Mouse (Mus musculus) ovary, postnatal 14 days (tissue): ENCODE data around the gene Wdr75.

Experiments
- DNase-seq: peaks from one replicate; pipeline ENCODE4 v3.0.0; 2022; ENCODE audit warnings: low spot score

The Wdr75 gene

DNA sequence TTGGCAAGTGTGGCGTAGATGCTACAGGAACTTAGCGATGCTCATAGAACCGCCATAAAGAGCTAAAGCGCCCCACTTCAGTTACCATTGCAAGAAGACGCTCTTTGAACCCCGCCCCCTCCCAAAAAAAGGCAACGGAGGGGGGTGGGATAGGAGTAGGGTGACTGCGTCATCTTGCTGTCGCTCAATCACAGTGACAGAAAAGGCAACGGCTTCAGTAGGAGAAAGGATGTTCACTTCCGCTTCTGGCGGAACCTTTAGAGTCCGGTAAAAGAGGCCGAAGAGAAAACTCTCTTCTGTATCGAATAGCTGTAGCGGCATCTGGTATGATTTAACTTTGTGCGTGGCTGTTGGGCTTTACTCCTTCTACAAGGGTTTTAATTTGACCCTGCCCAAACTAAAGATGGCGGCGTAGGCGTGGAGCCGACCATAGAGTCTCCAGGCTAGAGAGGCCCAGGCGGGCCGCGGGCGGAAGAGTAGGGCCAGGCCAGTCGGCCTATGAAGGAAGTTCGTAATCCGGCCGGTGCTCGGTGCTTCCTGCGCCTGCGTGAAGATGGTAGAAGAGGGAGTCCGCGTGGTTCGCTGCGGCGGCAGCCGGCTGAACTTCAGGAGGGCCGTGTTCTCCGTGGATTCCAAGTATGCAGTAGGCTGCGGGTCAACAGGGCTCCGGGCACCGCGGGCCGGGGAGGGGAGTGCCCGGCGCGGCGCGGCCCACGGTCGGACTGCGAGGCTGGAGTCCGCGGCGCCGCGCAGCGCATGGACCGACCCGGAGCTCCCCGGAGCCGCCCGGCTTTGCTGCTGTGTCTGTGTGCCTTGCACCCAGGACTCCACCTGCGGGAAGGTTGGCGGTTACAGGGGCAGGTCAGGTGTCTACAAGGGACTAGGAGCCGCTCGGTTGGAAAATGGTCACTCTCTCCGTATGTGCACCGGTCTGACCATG is at the start of gene Wdr75:
Gene Wdr75, plus strand, starts transcription at position 198 of the 940 bp plus-strand sequence.
- DNase-seq = peak; percentile 97

DNA sequence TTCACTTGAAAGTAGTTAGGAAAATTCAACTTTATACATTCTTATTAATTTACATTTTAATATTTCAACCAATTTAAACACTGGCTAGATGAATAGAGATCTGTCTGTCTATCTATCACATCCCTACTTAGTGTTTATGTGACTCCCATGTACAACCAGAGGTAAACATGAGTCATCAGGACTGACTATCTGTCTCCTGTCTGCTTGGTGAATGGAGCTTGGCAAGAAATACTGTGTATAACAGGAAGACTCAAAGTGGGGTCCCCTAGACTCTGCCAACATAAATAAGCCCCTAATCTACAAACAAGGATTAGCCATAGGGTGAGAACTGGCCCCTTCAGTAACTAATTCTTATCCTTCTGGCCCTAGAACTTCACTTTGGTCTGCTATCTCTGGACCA is 39.1 kb upstream of the Wdr75 start:
- no peak for DNase-seq

DNA sequence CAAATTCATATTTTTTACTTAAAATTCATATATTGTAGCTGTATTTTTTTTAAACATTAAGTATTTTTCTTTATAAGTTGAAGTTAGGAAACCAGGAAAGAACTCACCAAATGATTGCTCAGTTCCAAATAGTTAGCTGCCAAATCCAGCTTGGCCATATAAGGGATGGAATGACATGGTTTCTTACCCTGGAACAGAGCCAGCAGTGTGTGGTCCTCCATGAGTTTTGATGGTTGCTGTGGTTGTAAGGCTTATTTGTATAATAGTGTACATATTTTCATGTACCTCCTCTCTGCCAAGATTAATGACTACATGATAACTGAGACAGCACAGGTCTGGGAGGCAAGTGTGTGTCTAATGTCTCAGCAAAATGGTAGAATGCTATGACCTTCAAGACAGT is 38.3 kb upstream of the Wdr75 start:
- DNase-seq = no peak

DNA sequence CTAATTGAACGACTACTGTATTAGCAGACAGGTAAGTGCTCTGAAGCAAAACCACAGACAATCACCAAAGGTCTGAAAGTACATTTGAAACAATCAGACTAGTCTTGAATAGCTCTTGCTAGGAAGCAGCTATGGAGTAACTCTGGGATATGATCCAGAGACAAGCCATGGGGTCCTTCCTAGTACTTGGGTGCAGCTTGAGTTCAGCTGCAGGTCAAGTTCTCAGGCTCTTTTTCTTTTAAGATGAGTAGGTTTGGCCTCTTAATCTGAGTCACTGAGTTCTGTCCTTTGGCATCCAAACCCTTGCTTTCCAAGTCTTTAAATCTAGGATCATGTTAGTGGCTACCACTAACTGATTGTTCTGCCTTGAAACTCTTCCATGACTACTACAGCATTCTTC is 37.0 kb upstream of the Wdr75 start:
- DNase-seq = no peak

DNA sequence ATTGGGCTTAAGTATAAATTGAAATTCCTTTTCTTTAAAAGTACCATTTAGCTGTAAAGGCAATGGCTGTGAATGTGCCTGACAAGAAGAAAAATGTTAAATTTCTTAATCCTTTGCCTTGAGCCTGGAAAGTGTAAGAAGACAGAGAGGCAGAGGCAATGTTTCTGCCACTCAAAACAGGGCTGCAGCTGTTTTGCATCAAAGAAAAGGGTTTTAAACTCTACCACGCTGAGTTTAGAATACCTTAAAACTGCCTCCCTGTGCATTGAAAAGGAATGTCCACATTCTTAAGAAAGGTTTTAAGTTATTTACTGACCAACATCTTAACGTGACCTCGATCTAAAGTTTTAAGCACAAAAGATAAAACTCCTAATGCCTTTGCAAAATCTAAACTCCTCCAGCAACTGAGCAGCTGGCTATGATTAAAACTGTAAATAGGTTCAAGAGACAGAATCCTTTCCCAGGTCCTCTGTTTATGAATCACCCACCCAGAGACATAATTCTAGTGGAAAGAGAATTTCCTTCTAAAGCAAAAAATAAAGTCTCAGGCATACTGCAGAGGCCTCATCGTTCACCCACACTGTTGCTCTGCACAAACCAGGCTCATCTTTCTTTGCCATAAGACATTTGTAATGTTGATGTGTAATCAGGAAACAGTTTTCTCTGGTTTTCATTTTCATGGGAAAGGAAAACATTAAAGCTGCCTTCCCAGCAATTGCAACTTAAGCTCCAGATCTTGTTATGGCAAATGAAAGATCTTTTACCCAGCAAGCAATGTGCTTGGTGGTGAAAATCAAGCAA is 34.1 kb upstream of the Wdr75 start:
- no peak for DNase-seq

DNA sequence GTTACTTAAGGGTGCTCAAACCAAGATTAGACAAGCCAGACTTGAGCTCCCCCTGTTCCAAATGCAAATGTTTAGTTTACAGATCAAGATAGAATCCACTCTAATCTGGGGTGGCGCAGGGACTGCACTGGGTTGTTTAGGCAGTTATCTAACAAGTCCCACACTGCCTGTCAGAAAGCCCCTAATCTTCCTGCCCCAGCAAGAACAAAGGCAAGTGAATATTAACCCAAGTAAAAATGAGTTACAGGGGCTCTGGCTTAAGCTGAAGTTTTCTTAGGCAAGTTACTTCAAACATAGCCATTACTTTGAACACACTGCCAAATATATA is 33.5 kb upstream of the Wdr75 start:
- DNase-seq = no peak

DNA sequence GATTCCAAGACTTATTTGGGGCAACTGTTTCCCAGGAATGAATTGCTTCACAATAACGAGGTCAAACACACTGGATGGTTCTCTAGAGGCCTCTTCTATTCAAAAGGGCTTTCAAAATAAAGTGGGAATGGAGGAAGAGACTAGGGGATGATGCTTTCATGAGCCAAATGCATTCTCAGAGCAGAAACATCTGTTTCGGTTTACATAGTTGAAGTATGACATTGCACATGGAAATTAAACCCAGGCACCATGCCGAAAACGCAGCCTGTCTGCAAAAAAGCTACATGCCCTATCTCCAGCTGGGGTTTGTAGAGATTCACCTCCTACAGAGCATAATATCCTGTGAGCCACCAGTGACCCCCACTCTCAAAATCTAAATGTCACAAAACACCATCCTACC is 29.3 kb upstream of the Wdr75 start:
- peak; percentile 39 for DNase-seq

DNA sequence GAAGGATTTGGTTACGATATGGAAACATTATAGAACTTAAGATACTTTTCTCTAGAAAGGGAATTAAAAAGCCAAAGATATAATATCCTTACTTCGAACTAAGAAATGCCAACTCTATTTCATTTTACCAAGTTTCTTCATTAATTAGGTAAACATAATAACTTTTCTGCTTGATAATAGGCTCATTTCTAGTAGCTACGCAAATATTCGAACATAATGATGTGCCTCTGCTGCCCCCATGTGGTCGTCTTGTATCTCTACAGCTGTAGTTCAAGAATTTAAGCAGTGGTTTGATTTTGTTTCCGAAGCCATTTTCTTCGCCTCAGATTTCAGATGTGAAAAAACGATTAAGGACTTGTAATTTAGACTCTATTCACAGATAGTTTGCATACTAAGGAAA is 28.8 kb upstream of the Wdr75 start:
- peak; percentile 66 for DNase-seq

DNA sequence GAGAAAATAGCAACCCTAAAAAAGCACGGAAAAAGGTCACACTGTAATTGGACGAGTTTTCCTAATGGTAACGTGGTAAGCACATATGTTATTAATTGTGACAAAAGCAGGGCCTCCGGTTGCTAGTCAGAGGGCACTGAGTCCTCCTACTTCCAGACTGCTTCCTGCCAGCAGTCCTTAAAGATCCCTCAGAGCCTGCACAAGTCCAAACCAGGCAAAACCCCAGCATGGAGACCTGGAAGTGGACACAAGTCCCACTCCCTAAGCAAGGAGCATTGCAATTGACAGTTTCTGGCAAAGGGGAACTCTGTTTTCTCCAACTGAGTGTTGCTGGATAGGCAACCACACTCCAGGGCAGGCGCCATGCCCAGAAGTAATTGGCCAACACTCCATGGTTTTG is 27.4 kb upstream of the Wdr75 start:
- DNase-seq = no peak

DNA sequence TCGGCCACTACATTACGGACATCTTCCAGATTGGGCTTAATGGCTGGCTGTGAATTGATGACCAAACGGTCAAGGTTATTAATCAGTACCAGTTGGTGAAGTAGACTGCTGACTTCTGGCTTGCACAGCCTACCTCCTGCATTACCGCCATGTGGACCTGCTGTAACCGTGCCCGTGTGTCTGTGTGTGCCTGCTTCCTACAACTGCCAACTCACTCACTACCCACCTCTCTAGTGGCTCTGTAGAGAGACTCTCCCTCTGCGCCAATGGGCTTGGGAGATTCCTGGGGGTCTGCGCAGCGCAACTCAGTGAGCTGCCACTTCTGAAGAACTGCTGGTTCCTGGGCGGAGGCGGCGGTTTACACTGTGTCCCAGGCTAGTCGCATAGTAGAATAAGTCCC is 25.6 kb upstream of the Wdr75 start:
- DNase-seq = no peak

DNA sequence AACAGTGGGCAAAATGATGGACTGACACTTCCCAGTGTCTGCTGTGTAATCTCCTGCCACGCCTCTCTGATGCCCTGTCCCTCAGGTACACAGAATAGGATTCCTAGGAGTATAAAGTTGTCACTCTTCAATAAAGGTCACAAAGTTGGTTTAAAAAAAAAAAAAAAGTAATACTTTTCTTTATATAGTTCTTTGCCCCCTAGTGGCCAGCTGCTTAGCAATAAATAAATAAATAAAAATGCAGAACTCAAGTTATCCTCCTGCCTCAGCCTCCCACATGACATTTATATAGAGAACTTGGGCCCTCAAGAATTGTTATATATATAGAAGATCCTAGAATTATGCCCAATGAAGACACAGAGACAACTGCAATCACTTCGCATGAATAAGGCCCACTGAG is 24.9 kb upstream of the Wdr75 start:
- no peak for DNase-seq

DNA sequence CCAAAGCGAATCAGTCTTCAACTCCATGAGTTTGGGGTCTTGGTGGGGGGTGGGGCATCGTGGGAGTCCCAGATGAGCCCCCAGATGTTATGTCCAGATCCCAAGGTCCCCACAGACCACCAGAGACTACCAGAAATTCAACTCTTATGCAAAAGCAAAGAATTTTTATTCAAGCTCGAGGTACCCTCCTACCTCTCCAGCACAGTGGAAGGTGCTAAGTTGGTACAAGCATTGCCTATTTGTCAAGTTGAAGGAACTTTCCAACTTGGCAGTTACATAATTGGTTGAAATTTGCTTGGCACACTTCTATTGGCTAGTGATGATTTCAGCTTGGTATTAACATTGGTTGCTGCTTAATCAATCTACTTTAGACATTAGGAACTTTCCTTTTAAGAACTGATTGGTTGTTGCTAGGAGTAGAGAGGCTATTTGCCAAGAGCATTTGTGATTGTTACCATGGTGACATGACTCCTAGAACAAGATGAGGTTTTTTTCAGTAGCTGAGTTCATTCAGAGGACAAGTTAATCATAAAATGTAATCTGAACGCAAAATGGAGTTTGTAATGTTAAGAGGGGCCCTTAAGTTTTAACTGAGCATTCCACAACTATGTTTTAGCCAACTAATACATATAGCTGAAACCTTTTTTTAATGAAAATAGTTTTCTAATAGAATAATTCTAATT is 14.2 kb upstream of the Wdr75 start:
- no peak for DNase-seq

DNA sequence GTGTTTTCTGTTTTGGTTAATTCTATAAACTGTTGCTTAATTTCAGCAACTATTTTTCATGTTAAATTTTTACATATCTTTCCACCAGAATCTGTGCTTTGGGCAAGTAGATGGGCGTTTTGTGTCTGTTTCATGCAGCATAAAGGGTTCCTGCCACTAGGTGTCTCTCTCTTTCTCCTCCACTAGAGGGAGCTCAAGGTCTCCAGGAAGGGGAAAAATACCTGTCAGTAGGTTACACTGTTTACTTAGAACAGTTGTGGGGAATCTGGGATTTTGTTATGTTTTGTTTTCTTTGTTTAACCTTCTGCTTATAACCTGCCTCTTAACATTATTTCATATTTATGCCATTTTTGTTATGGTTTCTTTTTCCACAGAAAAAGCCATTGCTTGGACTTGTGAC is 21.9 kb downstream of the Wdr75 start:
- peak; percentile 18 for DNase-seq

DNA sequence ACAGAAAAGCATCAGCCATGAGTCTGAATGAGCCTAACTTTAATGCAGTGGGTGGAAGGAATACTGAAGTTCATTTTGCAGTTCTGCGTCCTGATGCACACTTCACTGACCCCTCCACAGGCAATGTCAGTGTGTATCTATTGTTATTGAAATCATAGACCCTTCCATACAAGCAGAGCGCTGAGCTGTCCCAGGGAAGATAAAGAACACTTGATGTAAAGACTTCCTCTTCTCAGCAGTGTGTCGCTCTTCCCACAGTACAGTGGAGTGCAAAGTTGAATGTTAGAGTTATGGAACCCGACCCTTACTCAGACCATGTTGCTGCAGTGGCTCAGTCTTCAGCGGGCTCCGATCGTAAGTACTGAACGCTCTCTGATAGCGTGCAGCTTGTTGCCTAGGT is 23.6 kb downstream of the Wdr75 start:
- DNase-seq = no peak

DNA sequence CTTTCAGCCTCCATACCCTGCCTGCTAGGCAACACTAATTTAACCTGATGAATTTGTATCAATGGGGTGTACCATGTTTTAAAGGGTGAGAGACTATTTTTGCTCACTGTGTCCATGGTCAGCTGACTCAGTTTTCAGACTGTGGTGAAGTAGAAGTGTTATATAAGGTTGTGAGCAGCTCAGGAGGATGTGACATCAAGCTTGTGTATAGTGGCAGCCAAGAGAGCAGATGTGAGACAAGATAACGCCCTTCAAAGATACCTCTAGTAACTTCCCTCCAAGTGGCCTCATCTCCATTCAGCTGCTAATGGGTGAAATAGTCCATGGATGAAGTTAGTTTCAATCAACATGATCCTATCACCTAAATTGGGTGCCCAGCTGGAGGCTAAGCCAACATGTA is 29.5 kb downstream of the Wdr75 start:
- no peak for DNase-seq

DNA sequence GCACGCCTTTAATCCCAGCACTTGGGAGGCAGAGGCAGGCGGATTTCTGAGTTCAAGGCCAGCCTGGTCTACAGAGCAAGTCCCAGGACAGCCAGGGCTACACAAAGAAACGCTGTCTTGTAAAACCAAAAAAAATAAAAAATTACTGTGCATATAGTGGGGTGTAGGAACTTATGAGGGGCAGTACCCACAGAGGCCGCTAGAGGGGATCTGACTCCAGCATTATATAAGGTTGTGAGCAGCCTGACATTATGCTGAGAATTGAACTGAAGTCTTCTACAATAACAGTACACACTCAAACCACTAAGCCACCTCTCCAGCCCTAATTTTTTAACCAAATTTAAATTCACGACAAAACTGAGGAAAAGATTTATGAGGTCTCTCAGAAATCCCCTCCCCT is 30.2 kb downstream of the Wdr75 start:
- DNase-seq = peak; percentile 49

DNA sequence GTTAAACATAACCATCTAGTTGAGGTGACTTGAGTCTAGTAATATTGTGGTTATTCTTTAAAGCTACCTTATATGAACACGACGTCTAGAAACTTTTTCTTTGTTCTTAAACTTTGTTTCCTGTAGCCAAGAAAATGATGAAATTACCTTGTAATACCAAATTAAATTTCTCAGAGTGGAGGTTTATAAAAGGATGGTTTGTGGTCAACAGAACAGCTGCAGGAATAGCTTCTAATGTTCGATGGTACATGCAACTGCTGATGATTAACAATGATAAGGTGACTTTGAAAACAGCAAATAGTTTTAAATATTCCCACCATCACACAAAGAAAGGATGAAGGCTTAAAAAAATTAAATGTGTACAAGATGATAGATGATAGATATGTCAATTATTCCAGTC is 30.7 kb downstream of the Wdr75 start:
- DNase-seq = no peak

DNA sequence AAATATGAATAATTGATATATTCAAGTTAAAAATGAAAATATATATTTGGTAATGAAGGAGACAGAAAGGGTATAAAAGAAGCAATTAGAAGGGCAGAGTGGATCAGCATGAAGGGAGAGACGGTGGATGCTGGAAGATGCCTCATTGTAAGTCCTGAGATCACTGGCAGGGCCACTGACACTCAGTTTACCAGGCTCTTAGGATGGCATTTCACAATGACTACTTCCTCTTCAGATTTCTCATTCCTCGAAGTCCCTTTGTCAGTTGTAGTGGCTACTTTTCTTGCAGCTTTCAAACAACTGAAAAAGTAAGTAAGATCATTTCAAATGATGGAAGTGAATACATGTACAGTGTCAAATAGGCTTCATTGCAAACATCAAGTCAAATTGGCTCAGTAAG is 31.2 kb downstream of the Wdr75 start:
- no peak for DNase-seq

DNA sequence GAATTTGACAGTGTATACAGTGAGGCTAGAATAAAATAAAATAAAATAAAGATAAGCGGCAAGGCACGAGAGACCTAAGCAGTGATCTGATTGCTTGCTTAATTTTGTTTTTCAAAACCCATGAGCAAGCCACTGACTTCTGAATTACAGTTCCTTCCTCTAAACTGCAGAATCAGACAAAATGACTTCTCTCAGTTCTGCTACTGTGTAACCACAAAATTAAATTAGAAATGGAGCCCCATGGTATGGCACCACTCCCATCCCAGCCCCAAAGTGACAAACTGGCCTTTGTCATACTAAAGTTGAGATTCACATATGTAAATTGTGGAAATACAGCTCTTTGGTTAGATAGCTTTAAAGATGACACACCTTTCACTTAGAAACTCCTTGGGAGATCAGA is 31.8 kb downstream of the Wdr75 start:
- DNase-seq = no peak

DNA sequence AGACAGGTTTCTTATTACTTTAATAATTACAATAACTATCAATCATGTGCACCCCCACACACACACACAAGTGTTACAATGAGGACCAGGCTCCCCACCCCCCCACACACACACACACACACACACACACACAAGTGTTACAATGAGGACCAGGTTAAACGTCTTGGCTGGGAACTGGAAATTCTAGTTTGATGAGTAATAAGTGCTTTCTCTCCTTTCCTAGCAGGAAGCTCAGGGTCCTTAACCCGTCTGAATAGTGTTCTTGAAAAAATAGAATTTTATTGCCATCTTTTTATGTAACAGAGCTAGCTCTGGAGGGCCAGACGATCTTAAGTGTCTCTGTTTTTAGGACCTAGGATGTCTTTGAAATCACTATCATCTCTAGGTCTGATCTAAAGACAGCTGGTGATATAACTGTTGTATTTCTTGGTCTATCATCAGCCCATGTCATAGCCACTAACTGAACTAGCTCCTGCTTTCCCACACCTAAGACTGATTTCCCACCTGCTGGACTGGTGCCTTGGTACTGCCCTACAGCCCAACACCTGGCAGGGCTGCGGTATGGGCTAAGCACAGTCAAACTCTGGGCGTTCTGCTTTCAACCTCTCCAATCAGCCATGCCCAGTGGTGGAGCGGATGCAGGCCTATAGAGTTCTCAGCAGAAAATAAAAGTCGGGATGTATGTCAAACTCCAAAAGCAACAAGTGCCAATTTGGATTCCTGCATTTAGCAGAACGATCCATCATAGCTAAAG is 35.7 kb downstream of the Wdr75 start:
- no peak for DNase-seq

DNA sequence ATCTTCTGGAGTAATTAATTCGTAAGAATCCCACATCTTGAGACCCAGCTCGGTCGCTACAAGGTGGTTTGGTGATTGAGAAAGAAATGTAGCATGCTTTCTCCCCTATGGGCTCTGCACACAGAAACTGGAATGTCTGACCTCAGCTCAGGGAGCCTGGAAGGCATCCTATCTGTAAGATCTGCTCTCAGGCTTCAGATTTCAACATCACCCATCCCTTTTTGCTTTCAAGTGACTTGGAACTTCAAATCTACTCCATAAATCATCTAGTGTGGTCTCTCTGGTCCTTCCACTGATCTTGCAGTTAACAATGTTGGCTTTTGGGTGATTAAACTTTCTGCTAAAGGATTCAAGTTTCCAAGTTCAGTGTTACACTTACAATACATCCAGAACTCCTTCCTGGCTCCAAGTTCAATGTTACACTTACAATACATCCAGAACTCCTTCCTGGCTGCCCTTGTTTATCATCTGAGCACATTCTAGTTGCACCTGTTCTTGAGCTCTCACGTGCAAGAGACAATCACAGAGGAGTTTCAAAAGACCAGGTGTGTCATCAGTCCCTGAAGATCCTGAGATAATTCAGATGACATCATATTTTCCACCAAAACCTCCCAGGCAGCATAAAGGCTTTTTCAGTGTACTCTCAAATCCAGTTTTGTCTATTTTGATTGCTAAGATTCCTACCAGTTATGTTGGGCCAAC is 40.5 kb downstream of the Wdr75 start:
- no peak for DNase-seq

DNA sequence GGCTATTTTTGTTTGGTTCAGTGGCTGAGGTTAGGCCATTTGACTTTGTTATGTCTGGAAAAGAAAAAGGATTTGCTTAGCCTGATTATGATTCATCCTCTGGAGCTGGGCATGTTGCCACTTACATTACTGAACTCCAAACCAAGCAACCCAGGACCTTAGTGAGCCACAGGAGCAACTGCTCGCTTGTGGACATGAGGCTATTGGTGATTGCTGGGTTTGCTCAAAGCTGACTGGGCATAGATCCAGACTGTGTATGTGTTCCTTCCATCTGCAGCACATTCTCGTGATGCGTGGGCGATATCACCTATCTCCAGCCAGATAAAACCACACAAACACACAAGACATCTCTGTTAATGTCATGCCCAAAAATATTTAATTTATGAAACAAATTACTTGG is 42.8 kb downstream of the Wdr75 start:
- peak; percentile 58 for DNase-seq
